Mouse (Mus musculus): ENCODE measurements at regions not wholly inside any gene's neighbourhood (a gene's known extent, or its start where the extent isn't known, plus 50 kb on each side); places are given as distances from the start of the nearest gene placed in this dataset.

GRCm38 (mm10) chr2:9759389-9760104 is 121.5 kb upstream of the 4930412O13Rik start:
- DNase-seq (ENCODE audit: extremely low spot score in 1 of 2, low spot score in 1 of 2): no peak

- DNase-seq (ENCODE audit: extremely low spot score in 1 of 2, low spot score in 1 of 2): no peak
These were observed 100.9 kb upstream of the 4930412O13Rik start for GRCm38 (mm10) chr2:9780159-9780558.

GRCm38 (mm10) chr2:9782698-9783097 is 98.4 kb upstream of the 4930412O13Rik start:
- DNase-seq (ENCODE audit: extremely low spot score in 1 of 2, low spot score in 1 of 2): no peak

GRCm38 (mm10) chr2:9791970-9792369 is 89.1 kb upstream of the 4930412O13Rik start:
- DNase-seq (ENCODE audit: extremely low spot score in 1 of 2, low spot score in 1 of 2): no peak

- no peak for DNase-seq (ENCODE audit: extremely low spot score in 1 of 2, low spot score in 1 of 2)
These were observed 88.7 kb upstream of the 4930412O13Rik start for GRCm38 (mm10) chr2:9792381-9792780.

- no peak for DNase-seq (ENCODE audit: extremely low spot score in 1 of 2, low spot score in 1 of 2)
These were observed 85.7 kb upstream of the 4930412O13Rik start for GRCm38 (mm10) chr2:9795401-9795800.

- no peak for DNase-seq (ENCODE audit: extremely low spot score in 1 of 2, low spot score in 1 of 2)
These were observed 79.6 kb upstream of the 4930412O13Rik start for GRCm38 (mm10) chr2:9801484-9801883.

GRCm38 (mm10) chr2:9804306-9804705 is 76.7 kb upstream of the 4930412O13Rik start:
- no peak for DNase-seq (ENCODE audit: extremely low spot score in 1 of 2, low spot score in 1 of 2)

GRCm38 (mm10) chr2:9805590-9805989 is 75.5 kb upstream of the 4930412O13Rik start:
- DNase-seq (ENCODE audit: extremely low spot score in 1 of 2, low spot score in 1 of 2): no peak
